Mouse (Mus musculus) testis, adult 2 months (tissue): ENCODE data around the gene Anxa8.

Experiments
- CTCF ChIP-seq: fragments of 200-500 bp; IDR thresholded peaks from 2 replicates; pipeline ENCODE4 v1.5.1; 2012; ENCODE audit warnings: low read depth, mild to moderate bottlenecking, inconsistent platforms, low read length, moderate library complexity; ENCODE audit not compliant: control insufficient read depth, insufficient read depth, insufficient replicate concordance
- POLR2A ChIP-seq: fragments of 200-500 bp; IDR thresholded peaks from 2 replicates; pipeline ENCODE4 v1.6.1; 2012; ENCODE audit warnings: low read depth, mild to moderate bottlenecking, inconsistent platforms, low read length, moderate library complexity; ENCODE audit not compliant: control insufficient read depth

GRCm38 (mm10) chr14:34085731-34086130 is at the start of gene Anxa8:
- TF ChIP-seq POLR2A, result no peak
- TF ChIP-seq CTCF, result no peak
